Mouse (Mus musculus) small intestine, adult 10 weeks (tissue): Measurements from ENCODE around the gene Bcap31. TPM values are rescaled to one million over a fixed set of nuclear protein-coding genes. Genes with fewer than 3 reads are reported as not detected.

Source experiments
- polyA plus RNA-seq: library from polyadenylated mRNA; stranded (reverse); fragments of 350-450 nt; fragmentation: Illumina TruSeq; extraction: RNeasy Lipid Tissue Mini Kit (QIAGEN cat#74804); gene quantifications from one replicate; pipeline ENCODE4 v1.2.3, GENCODE M21; 2014; ENCODE audit warnings: low replicate concordance

Bcap31 gene
- polyA plus RNA-seq = 178 TPM

DNA sequence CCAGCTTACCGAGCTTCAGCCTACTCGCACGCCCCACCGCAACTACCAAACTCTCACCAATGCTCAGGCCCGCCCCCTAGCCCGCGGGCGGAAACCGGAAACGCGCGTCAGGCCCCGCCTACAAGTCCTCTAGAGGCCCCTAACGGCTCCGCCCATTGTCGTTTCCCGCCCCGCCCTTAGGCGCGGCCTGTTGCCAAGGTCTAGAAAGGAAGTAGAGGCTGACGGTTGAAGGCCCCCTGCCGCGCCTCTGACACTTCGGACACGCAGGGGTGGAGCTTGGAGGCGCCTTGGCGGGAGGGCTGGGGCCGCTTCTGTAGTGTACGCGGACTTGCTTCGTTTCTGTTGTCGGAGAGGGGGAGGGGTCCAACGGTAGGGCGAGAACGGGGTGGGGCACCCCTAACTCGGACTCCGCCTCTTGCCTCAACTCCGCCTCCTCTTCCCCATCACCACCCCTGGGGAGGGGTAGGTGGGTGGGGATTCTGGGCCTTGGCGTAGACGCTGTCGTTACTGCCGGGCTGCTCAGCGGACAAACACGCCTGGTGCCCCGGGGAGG, at the start of gene Bcap31, which contains the start of gene Abcd1:
Gene Bcap31 (minus strand): TSS at position 67 of the 553 bp plus-strand sequence.
Gene Abcd1 (plus strand): TSS at position 489 of the 553 bp plus-strand sequence.

DNA sequence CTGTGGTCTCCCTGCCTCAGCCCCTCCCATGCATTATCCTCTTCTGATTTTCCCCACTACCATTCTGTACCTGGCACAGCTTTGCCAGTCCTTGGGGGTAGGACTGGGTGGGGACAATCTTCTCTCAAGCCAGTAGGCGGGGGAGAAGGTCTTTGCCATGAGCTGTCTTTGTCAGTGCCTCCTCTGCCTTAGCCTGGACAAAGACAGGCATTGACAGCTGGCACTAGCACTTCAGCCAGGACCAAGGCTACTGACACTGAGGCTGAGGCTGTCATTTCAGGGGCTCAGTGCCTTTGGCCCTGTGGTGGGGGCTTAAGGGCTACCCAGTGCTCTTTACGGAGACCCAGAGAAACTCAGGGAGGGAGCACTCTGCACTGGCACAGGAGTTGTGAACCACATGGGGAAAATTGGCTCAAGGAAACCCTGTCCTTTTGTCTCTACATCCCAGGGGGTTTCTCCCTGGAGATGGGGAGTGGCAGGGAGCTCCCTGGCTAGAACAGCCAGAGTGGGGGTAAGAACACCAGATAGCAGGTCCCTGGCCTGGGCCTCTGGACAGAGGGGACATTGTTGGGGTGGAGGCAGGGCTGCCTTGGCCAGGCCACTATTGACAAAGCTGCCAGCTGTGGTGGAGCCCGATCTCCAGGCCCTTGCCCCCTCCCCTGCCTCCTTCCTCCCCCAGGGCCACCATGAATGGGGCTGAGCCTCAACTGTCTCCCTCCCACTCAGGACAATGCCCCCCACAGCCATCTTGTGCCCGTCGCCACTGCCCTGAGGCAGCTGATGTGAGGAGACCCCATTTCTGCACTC, 40.6 kb upstream of the Bcap31 start, which contains the start of gene Plxnb3:
Gene Plxnb3 (plus strand): TSS at position 757 of the 807 bp plus-strand sequence.

DNA sequence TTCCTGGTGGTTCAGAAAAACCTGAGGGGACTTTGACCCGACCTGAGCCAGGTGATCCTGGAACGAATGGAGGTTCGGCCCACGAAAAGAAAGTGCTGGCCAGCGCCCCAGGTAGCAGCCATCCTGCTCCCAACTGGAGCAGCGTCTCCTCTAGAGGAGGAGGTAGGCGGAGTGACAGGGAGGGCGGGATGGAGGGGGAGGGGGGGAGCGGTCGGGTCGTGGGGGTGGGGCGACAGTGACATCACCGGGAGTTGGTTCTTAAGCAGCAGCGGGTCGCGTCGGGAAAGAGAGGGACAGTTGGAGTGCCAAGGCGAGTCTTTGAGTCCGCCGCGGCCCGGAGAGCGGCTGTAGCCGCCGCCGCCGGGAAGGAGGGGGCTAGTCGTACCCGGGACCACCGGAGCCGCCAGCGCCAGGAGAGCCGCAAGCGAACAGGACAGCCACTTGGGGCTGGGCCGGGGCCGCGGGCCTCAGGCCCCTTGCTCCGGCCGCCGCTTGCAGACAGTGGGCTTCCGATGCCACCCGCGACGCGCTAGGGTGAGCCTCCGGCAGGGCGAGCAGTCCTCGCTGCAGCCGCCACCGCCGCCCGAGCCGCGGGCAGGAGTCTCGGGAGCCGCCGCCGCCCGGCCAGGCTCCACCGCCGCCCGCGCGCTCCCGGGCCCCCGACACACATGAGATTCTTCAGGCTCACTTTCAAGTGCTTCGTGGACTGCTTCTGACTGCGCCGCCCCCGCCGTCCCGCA, 42.9 kb downstream of the Bcap31 start, which contains the start of gene Slc6a8:
Gene Slc6a8 (plus strand): TSS at position 272 of the 740 bp plus-strand sequence.

DNA sequence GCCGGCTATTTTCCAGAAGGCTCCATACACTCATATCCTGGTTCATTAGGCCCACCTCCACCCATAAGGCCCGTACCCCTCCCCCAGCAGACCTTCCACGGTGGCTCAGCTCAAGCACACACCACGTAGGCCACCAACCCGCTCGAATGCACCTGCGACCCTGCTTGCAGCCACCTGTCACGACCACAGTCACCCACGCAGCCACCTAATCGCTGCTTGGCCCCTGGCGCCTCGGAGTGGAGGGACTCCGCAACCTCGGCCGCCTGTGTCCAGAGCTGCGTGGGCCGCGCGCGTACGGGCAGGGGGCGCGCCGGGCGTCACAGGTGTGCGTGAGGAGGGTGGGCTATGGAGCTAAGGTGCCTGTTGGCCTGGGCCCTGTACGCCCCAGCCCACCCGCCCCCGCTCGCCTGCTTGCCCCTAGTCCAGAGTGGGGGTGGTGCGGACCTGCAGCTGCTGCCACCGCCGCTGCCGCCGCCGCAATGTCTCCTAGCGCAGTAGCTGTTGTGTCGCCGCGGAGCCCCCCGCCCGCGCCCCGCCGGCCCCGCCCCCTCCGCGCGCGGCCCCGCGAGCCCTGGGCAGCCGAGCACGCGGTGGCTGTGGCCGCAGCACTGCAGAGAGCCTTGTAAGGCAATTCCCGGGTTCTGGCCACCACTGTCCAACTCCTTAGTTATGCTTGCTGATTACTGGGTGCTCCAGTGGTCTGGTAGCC, 56.2 kb downstream of the Bcap31 start, which contains the start of gene Pnck:
Gene Pnck (minus strand): TSS at position 543 of the 709 bp plus-strand sequence.

DNA sequence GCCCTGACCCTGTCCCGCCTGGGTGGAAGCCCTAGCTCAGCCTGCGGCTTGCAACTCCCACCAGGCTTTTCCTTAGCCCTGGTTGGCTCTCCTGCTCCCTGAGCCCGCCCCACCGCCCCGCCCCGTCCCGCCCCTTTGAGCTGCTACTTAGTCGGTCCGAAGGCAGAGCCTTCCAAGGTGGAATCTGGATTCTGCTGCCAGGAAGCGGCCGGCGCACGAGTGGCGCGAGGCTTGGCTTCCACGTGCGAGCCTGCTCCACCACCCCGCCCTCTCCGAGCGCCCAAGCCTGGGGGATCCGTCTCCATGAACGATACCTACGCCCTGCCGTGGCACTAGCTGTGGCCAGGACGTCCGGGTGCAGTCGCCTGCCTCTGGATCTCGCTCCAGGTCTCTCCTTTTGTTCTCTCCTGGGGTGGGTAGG, 76.7 kb downstream of the Bcap31 start, which contains the start of gene Dusp9:
Gene Dusp9 (plus strand): TSS at position 165 of the 421 bp plus-strand sequence.

Other genes starting within 250 kb of the Bcap31 start
- gene Bgn, start 232.6 kb downstream of the Bcap31 start, polyA plus RNA-seq = 47.9 TPM
- not detected for gene Atp2b3, start 213.1 kb downstream of the Bcap31 start, polyA plus RNA-seq
- not detected for gene Dusp9, start 76.8 kb downstream of the Bcap31 start, polyA plus RNA-seq
- gene Pnck, start 56.1 kb downstream of the Bcap31 start, polyA plus RNA-seq = not detected
- 276 TPM for gene Slc6a8, start 43.0 kb downstream of the Bcap31 start, polyA plus RNA-seq
- gene Abcd1, start 422 bp upstream of the Bcap31 start, polyA plus RNA-seq = 5.5 TPM
- gene Plxnb3, start 40.9 kb upstream of the Bcap31 start, polyA plus RNA-seq = not detected
- not detected for gene Srpk3, start 58.2 kb upstream of the Bcap31 start, polyA plus RNA-seq
- 18.0 TPM for gene Idh3g, start 70.7 kb upstream of the Bcap31 start, polyA plus RNA-seq
- gene Ssr4, start 70.9 kb upstream of the Bcap31 start, polyA plus RNA-seq = 25.0 TPM
- 0.22 TPM for gene Pdzd4, start 108.8 kb upstream of the Bcap31 start, polyA plus RNA-seq
- gene Avpr2, start 175.9 kb upstream of the Bcap31 start, polyA plus RNA-seq = not detected
- gene L1cam, start 179.9 kb upstream of the Bcap31 start, polyA plus RNA-seq = 3.1 TPM
- 1.0 TPM for gene Arhgap4, start 205.7 kb upstream of the Bcap31 start, polyA plus RNA-seq
- gene Naa10, start 205.8 kb upstream of the Bcap31 start, polyA plus RNA-seq = 2.1 TPM
- 0.33 TPM for gene Renbp, start 214.7 kb upstream of the Bcap31 start, polyA plus RNA-seq